In the genomic region with DNA sequence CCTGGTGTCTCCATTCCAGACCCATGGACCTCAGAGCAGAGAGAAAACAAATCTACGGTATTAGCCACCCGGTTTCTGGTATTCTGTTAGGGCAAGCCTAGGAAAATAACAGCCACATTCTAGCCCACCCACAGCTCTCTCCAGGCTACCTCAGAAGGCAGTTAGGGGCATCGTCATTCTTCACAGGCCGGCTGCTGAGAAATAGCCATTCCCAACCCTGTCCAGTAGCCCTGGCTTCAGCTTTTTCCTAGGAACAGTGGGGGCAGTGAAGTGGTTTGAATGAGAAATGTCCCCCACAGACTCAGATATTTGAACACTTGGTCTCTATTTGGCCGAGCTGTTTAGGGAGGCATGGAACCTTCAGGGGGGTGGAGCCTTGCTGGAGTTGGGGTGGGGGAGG, we compare ENCODE assay signal across 19 mouse cellular contexts. TPM values are rescaled to one million over a fixed set of nuclear protein-coding genes. Genes with fewer than 3 reads are reported as not detected.
"Had no signal": no experiment of that assay in that cellular context is flagged by ENCODE, and none has a peak within 500 bp of the region (broad histone marks: within the 10 kb centered on the region; RNA-seq: fewer than 3 reads in every experiment).

No protein-coding gene starts in this region.

- H3K27ac ChIP-seq: liver, embryonic 15.5 days; midbrain, embryonic 10.5 days; midbrain, embryonic 13.5 days; neural tube, embryonic 13.5 days; neural tube, embryonic 15.5 days had no signal

- H3K36me3 ChIP-seq: liver, embryonic 15.5 days; midbrain, embryonic 10.5 days; midbrain, embryonic 13.5 days; neural tube, embryonic 13.5 days; neural tube, embryonic 15.5 days had no signal

- H3K4me2 ChIP-seq: liver, embryonic 15.5 days; lung, embryonic 14.5 days; midbrain, embryonic 13.5 days; neural tube, embryonic 13.5 days; neural tube, embryonic 15.5 days had no signal

- H3K4me3 ChIP-seq: liver, embryonic 15.5 days; midbrain, embryonic 10.5 days; midbrain, embryonic 13.5 days; myocyte; neural tube, embryonic 13.5 days; neural tube, embryonic 15.5 days had no signal

- H3K4me1 ChIP-seq: liver, embryonic 15.5 days; midbrain, embryonic 13.5 days; neural tube, embryonic 15.5 days had no signal

- H3K9me3 ChIP-seq: liver, embryonic 15.5 days; midbrain, embryonic 10.5 days; midbrain, embryonic 13.5 days; neural tube, embryonic 13.5 days; neural tube, embryonic 15.5 days had no signal

- H3K27me3 ChIP-seq: liver, embryonic 15.5 days; midbrain, embryonic 13.5 days; neural tube, embryonic 13.5 days; neural tube, embryonic 15.5 days had no signal

- H3K9ac ChIP-seq: liver, embryonic 15.5 days; lung, embryonic 14.5 days; midbrain, embryonic 13.5 days; neural tube, embryonic 13.5 days; neural tube, embryonic 15.5 days had no signal

- ATAC-seq: midbrain, embryonic 13.5 days; midbrain, embryonic 16.5 days had no signal

- DNase-seq: lung, adult 18-20 months; lung, postnatal 4 days; retina, postnatal 1 day; right cerebral cortex, adult 18-20 months; right cerebral cortex, postnatal 25 days; right cerebral cortex, postnatal 4 days; spleen, adult 18-20 months; thymus, adult 18-20 months; thymus, postnatal 14 days had no signal

RNA-seq across cellular contexts. Expression of gene Il9r, which starts 10.6 kb away (rescaled TPM):
- total RNA-seq: megakaryocyte, adult 5-6 weeks; megakaryocyte-erythroid progenitor cell, adult 5-6 weeks had no signal
- polyA plus RNA-seq: lung, embryonic 14.5 days; midbrain, embryonic 10.5 days; midbrain, embryonic 13.5 days; midbrain, embryonic 16.5 days; neural tube, embryonic 13.5 days; neural tube, embryonic 15.5 days had no signal

RNA-seq across cellular contexts. Expression of gene Rhbdf1, which starts 32.7 kb away (rescaled TPM):
- total RNA-seq: megakaryocyte, adult 5-6 weeks; megakaryocyte-erythroid progenitor cell, adult 5-6 weeks had no signal
